Mouse (Mus musculus) urinary bladder, postnatal 36 days (tissue): ENCODE data around the gene Cyba.
A peak's percentile ranks its signal among the peaks of the same experiment; 100 is the strongest.

Experiments
- DNase-seq, 2 experiments: peaks; one replicate each; pipeline ENCODE4 v3.0.0; 2022; ENCODE audit warnings: low spot score in 2 of 2, mixed read lengths in 1 of 2

Gene Cyba

GRCm38 (mm10) chr8:122423217-122423616 is 9.5 kb downstream of the Cyba start:
- DNase-seq, result no peak

- no peak for DNase-seq
These were observed 11.2 kb downstream of the Cyba start, which contains the start of gene Il17c for GRCm38 (mm10) chr8:122421376-122422070. TSS of gene Il17c (plus strand) at chr8:122422020.

GRCm38 (mm10) chr8:122419881-122420555 is 12.7 kb downstream of the Cyba start:
- DNase-seq, result no peak

- no peak for DNase-seq
These were observed 17.2 kb downstream of the Cyba start for GRCm38 (mm10) chr8:122415554-122415953.

- no peak for DNase-seq
These were observed 18.4 kb downstream of the Cyba start for GRCm38 (mm10) chr8:122414311-122414710.

- DNase-seq, result no peak
These were observed 25.1 kb downstream of the Cyba start for GRCm38 (mm10) chr8:122407678-122408077.

GRCm38 (mm10) chr8:122405146-122405805 is 27.5 kb downstream of the Cyba start:
- no peak for DNase-seq

- no peak for DNase-seq
These were observed 34.5 kb downstream of the Cyba start for GRCm38 (mm10) chr8:122398186-122398585.

GRCm38 (mm10) chr8:122395291-122395690 is 37.4 kb downstream of the Cyba start:
- DNase-seq, result no peak

GRCm38 (mm10) chr8:122393717-122394116 is 39.0 kb downstream of the Cyba start:
- no peak for DNase-seq

GRCm38 (mm10) chr8:122390758-122391157 is 42.0 kb downstream of the Cyba start:
- DNase-seq, result no peak

GRCm38 (mm10) chr8:122389357-122389756 is 43.4 kb downstream of the Cyba start:
- DNase-seq, result no peak

GRCm38 (mm10) chr8:122383039-122383438 is 49.7 kb downstream of the Cyba start:
- no peak for DNase-seq

GRCm38 (mm10) chr8:122376365-122377231 is 56.1 kb downstream of the Cyba start, which contains the start of gene Zc3h18:
TSS of gene Zc3h18 (plus strand) at chr8:122376609.
- DNase-seq, result peak; percentile 97 to 99

GRCm38 (mm10) chr8:122375751-122376364 is 56.9 kb downstream of the Cyba start:
- no peak for DNase-seq

GRCm38 (mm10) chr8:122375320-122375719 is 57.4 kb downstream of the Cyba start:
- DNase-seq, result no peak
